Mouse (Mus musculus) activated CD4-positive, CD25-positive, alpha-beta regulatory T cell, adult 4 months (primary cell): ENCODE data around the gene Prss48. TPM values are rescaled to one million over a fixed set of nuclear protein-coding genes. Genes with fewer than 3 reads are reported as not detected.

Experiments used
- ATAC-seq: one replicate; pipeline ENCODE4 v1.8.0; 2017
- polyA plus RNA-seq, 2 experiments: library from polyadenylated mRNA; unstranded; fragments of 100-300 nt; shearing (Covaris generic); gene quantifications; one replicate each; pipeline ENCODE4 v1.2.1; 2017

The Prss48 gene
- not detected for polyA plus RNA-seq

GRCm38 (mm10) chr3:86002423-86002822, at the start of gene Prss48:
Prss48 (minus strand) TSS chr3:86002491.
- ATAC-seq, result no peak

GRCm38 (mm10) chr3:86049041-86049440, 46.8 kb upstream of the Prss48 start:
- ATAC-seq, result no peak

GRCm38 (mm10) chr3:86047686-86048408, 45.6 kb upstream of the Prss48 start:
- no peak for ATAC-seq

GRCm38 (mm10) chr3:86040286-86041201, 38.3 kb upstream of the Prss48 start:
- no peak for ATAC-seq

- no peak for ATAC-seq
Observed at GRCm38 (mm10) chr3:86038648-86039047, 36.4 kb upstream of the Prss48 start.

GRCm38 (mm10) chr3:86037926-86038484, 35.7 kb upstream of the Prss48 start:
- no peak for ATAC-seq

GRCm38 (mm10) chr3:86033455-86034090, 31.3 kb upstream of the Prss48 start:
- ATAC-seq, result no peak

- ATAC-seq, result no peak
Observed at GRCm38 (mm10) chr3:86030566-86030965, 28.3 kb upstream of the Prss48 start.

GRCm38 (mm10) chr3:86028658-86029375, 26.5 kb upstream of the Prss48 start:
- no peak for ATAC-seq

- no peak for ATAC-seq
Observed at GRCm38 (mm10) chr3:86025341-86026137, 23.2 kb upstream of the Prss48 start.

- no peak for ATAC-seq
Observed at GRCm38 (mm10) chr3:86024065-86024795, 21.9 kb upstream of the Prss48 start.

GRCm38 (mm10) chr3:86021651-86022050, 19.4 kb upstream of the Prss48 start:
- ATAC-seq, result no peak

GRCm38 (mm10) chr3:86020921-86021650, 18.8 kb upstream of the Prss48 start:
- no peak for ATAC-seq

- ATAC-seq, result no peak
Observed at GRCm38 (mm10) chr3:86017484-86017883, 15.2 kb upstream of the Prss48 start.

GRCm38 (mm10) chr3:86016965-86017364, 14.7 kb upstream of the Prss48 start:
- ATAC-seq, result no peak

GRCm38 (mm10) chr3:86013837-86014236, 11.5 kb upstream of the Prss48 start:
- no peak for ATAC-seq

GRCm38 (mm10) chr3:86011833-86012232, 9.5 kb upstream of the Prss48 start:
- no peak for ATAC-seq

- no peak for ATAC-seq
Observed at GRCm38 (mm10) chr3:86011373-86011772, 9.1 kb upstream of the Prss48 start.

- ATAC-seq, result no peak
Observed at GRCm38 (mm10) chr3:86010618-86011017, 8.3 kb upstream of the Prss48 start.

- no peak for ATAC-seq
Observed at GRCm38 (mm10) chr3:86004751-86005150, 2.5 kb upstream of the Prss48 start.
